Mouse (Mus musculus) megakaryocyte-erythroid progenitor cell, adult 5 weeks (primary cell): ENCODE results near the gene Dnah11. TPM values are rescaled to one million over a fixed set of nuclear protein-coding genes. Genes with fewer than 3 reads are reported as not detected.

Experiments used
- polyA plus RNA-seq: library from polyadenylated mRNA; stranded (reverse); fragments of >175 nt; gene quantifications from 2 replicates; pipeline ENCODE4 v1.2.3, GENCODE M21; 2012

The Dnah11 gene
- 0.01 TPM in 1 of 2 replicates, not detected in the other for polyA plus RNA-seq

DNA sequence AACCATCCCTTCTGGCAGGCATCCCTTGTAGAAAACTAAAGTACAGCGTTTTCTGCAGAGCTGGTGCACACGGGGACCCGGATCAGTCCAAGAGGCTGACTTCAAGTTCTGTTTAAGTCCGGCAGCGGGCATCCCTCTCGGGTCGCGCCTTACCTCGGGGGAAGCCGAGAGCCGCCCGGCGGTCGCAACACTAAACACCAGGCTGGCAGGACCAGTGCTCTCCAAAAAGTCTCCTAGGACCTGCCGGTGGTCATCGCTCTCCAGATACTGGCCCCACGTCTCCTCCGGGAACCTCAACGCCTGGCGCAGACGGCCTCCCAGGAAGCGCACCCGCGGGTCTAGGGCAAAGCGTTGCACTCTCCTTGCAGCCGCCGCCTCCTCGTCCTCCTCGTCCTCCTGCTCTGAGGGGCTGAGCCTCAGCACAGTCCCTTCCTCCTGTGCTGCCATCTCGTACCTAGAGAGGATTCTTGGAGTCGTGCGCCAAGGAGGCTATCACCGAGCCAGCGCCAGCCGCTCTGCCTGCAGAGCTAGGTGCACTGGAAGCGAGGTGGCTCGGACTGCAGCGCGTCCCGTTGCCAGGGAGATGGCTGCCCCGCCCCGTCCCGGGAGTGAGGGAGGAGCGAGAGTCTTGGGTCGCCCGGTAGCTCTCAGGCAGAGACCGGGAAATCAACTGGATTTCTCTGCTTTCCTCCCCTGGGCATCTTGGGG is at the start of gene Dnah11:
Gene Dnah11, minus strand, starts transcription at position 658 of the 708 bp plus-strand sequence.

Other genes starting within 250 kb of the Dnah11 start
- gene Sp4, start 102.4 kb upstream of the Dnah11 start, polyA plus RNA-seq, result 17.0 and 19.3 TPM in 2 replicates